Mouse (Mus musculus) heart, embryonic 12.5 days (tissue): ENCODE data around the gene Traf7. TPM values are rescaled to one million over a fixed set of nuclear protein-coding genes. Genes with fewer than 3 reads are reported as not detected.

Source experiments
- ATAC-seq: fragments of 200-750 bp; cut with Nextera tagmentation; 2 replicates; pipeline ENCODE4 v1.8.0; 2017; ENCODE audit warnings: moderate TSS enrichment, moderate library complexity; ENCODE audit not compliant: insufficient number of reproducible peaks, low FRiP score
- H3K27ac ChIP-seq: fragments of 300-500 bp; sonication (generic); 2 replicates; pipeline ENCODE4 v1.5.1; 2016; ENCODE audit warnings: mild to moderate bottlenecking, moderate library complexity; ENCODE audit not compliant: poor library complexity, severe bottlenecking
- H3K27me3 ChIP-seq: fragments of 300-500 bp; sonication (generic); replicated peaks from 2 replicates; pipeline ENCODE4 v1.6.1; 2016; ENCODE audit warnings: mild to moderate bottlenecking, moderate library complexity
- H3K36me3 ChIP-seq: fragments of 300-500 bp; sonication (generic); 2 replicates; pipeline ENCODE4 v1.6.1; 2016; ENCODE audit warnings: mild to moderate bottlenecking, moderate library complexity
- H3K4me1 ChIP-seq: fragments of 300-500 bp; sonication (generic); replicated peaks from 2 replicates; pipeline ENCODE4 v1.6.1; 2016; ENCODE audit warnings: mild to moderate bottlenecking
- H3K4me2 ChIP-seq: fragments of 300-500 bp; sonication (generic); 2 replicates; pipeline ENCODE4 v1.6.1; 2016; ENCODE audit warnings: mild to moderate bottlenecking, moderate library complexity
- H3K4me3 ChIP-seq: fragments of 300-500 bp; sonication (generic); 2 replicates; pipeline ENCODE4 v1.5.1; 2016; ENCODE audit warnings: mild to moderate bottlenecking
- H3K9ac ChIP-seq: fragments of 300-500 bp; sonication (generic); 2 replicates; pipeline ENCODE4 v1.6.1; 2016; ENCODE audit warnings: mild to moderate bottlenecking, moderate library complexity
- H3K9me3 ChIP-seq: fragments of 300-500 bp; sonication (generic); replicated peaks from 2 replicates; pipeline ENCODE4 v1.6.1; 2016; ENCODE audit warnings: mild to moderate bottlenecking, moderate library complexity
- WGBS: fragments of 180-500 bp; shearing (Covaris S2); methylation state at CpG from one replicate; pipeline ENCODE4 v1.1.7; 2016; 5-methylcytosine and 5-hydroxymethylcytosine counted together
- polyA plus RNA-seq: library from polyadenylated mRNA; unstranded; fragments of >200 nt; fragmentation: Nextera tagmentation; extraction: Ambion mirVana; gene quantifications from 2 replicates; pipeline ENCODE4 v1.2.1, GENCODE M21; 2016

Gene Traf7
- polyA plus RNA-seq, 1 experiment from 2014 or later, result 81.4 TPM

- no peak for ATAC-seq
- WGBS, result 81% methylated on average over 2 of the region's 2 CpGs
Measured at GRCm38 (mm10) chr17:24545247-24545646, 17.5 kb upstream of the Traf7 start.

GRCm38 (mm10) chr17:24544613-24545012 lies 16.9 kb upstream of the Traf7 start:
- ATAC-seq, result no peak
- Histone ChIP-seq H3K27me3 (peaks cover 5% of the 10 kb centered on the region; the same call in 1 of the 2 replicates), H3K9ac (peak overlapping the region; percentile 5; the same call in 1 of the 2 replicates), H3K36me3 (no peaks in the 10 kb centered on the region), H3K27ac (no peak overlapping the region), H3K4me3 (peak overlapping the region; percentile 4; the same call in 1 of the 2 replicates), H3K4me1 (peaks cover 8% of the 10 kb centered on the region; the same call in 1 of the 2 replicates), H3K9me3 (no peaks in the 10 kb centered on the region), H3K4me2 (peak overlapping the region; percentile 41)
- WGBS, result 14% methylated on average over 12 of the region's 12 CpGs

More at GRCm38 (mm10) chr17:24545247-24545646, 17.5 kb upstream of the Traf7 start:
- Histone ChIP-seq H3K9me3 (no peaks in the 10 kb centered on the region), H3K4me3 (no peak overlapping the region), H3K4me1 (peaks cover 8% of the 10 kb centered on the region; the same call in 1 of the 2 replicates), H3K4me2 (no peak overlapping the region), H3K27me3 (peaks cover 5% of the 10 kb centered on the region; the same call in 1 of the 2 replicates), H3K27ac (no peak overlapping the region), H3K9ac (no peak overlapping the region), H3K36me3 (no peaks in the 10 kb centered on the region)

GRCm38 (mm10) chr17:24540375-24540774 lies 12.6 kb upstream of the Traf7 start:
- no peaks in the 10 kb centered on the region for H3K9me3 ChIP-seq
- H3K36me3 ChIP-seq, result no peaks in the 10 kb centered on the region
- H3K4me1 ChIP-seq, result no peaks in the 10 kb centered on the region
- peaks cover 5% of the 10 kb centered on the region; the same call in 1 of the 2 replicates for H3K27me3 ChIP-seq
- H3K27ac ChIP-seq, result no peak overlapping the region
- no peak overlapping the region for H3K4me2 ChIP-seq
- 7% methylated on average over 3 of the region's 3 CpGs for WGBS
- H3K9ac ChIP-seq, result no peak overlapping the region
- no peak overlapping the region for H3K4me3 ChIP-seq
- ATAC-seq, result peak; percentile 42; the same call in 1 of the 2 replicates

- Histone ChIP-seq H3K9ac (no peak overlapping the region), H3K27ac (no peak overlapping the region), H3K4me3 (no peak overlapping the region), H3K27me3 (no peaks in the 10 kb centered on the region), H3K36me3 (no peaks in the 10 kb centered on the region), H3K4me1 (no peaks in the 10 kb centered on the region), H3K9me3 (no peaks in the 10 kb centered on the region), H3K4me2 (no peak overlapping the region)
- 61% methylated on average over 8 of the region's 8 CpGs for WGBS
- no peak for ATAC-seq
Measured at GRCm38 (mm10) chr17:24538950-24539349, 11.2 kb upstream of the Traf7 start.

- H3K9ac ChIP-seq, result no peak overlapping the region
Measured at GRCm38 (mm10) chr17:24537536-24537935, 9.8 kb upstream of the Traf7 start.

GRCm38 (mm10) chr17:24535300-24535699 lies 7.6 kb upstream of the Traf7 start:
- H3K4me1 ChIP-seq, result peaks cover 29% of the 10 kb centered on the region
- peaks cover 8% of the 10 kb centered on the region for H3K36me3 ChIP-seq
- no peak overlapping the region for H3K27ac ChIP-seq
- H3K27me3 ChIP-seq, result no peaks in the 10 kb centered on the region
- no peak for ATAC-seq
- WGBS, result 37% methylated on average over 5 of the region's 5 CpGs
- H3K4me2 ChIP-seq, result no peak overlapping the region
- H3K9me3 ChIP-seq, result no peaks in the 10 kb centered on the region
- no peak overlapping the region for H3K9ac ChIP-seq
- no peak overlapping the region for H3K4me3 ChIP-seq

More at GRCm38 (mm10) chr17:24537536-24537935, 9.8 kb upstream of the Traf7 start:
- Histone ChIP-seq H3K4me3 (no peak overlapping the region), H3K36me3 (no peaks in the 10 kb centered on the region), H3K27ac (no peak overlapping the region), H3K9me3 (no peaks in the 10 kb centered on the region), H3K27me3 (no peaks in the 10 kb centered on the region), H3K4me1 (peaks cover 11% of the 10 kb centered on the region), H3K4me2 (no peak overlapping the region)
- ATAC-seq, result no peak
- WGBS, result 53% methylated on average over 3 of the region's 3 CpGs

GRCm38 (mm10) chr17:24534160-24534718 lies 6.5 kb upstream of the Traf7 start, which contains the start of gene Rab26:
TSS of gene Rab26 (minus strand) at chr17:24534210.
- peaks cover 40% of the 10 kb centered on the region for H3K4me1 ChIP-seq

GRCm38 (mm10) chr17:24533099-24533992 lies 5.6 kb upstream of the Traf7 start:
- peak overlapping the region; percentile 44 for H3K4me3 ChIP-seq
- peaks cover 20% of the 10 kb centered on the region for H3K36me3 ChIP-seq
- no peaks in the 10 kb centered on the region for H3K9me3 ChIP-seq
- H3K4me2 ChIP-seq, result peak overlapping the region; percentile 93
- peak; percentile 73 for ATAC-seq
- peak overlapping the region; percentile 66 for H3K9ac ChIP-seq
- peaks cover 46% of the 10 kb centered on the region for H3K4me1 ChIP-seq
- no peak overlapping the region for H3K27ac ChIP-seq
- no peaks in the 10 kb centered on the region for H3K27me3 ChIP-seq
- WGBS, result 7% methylated on average over 53 of the region's 53 CpGs

More at GRCm38 (mm10) chr17:24534160-24534718, 6.5 kb upstream of the Traf7 start, which contains the start of gene Rab26:
- ATAC-seq, result no peak
- Histone ChIP-seq H3K27me3 (no peaks in the 10 kb centered on the region), H3K9ac (peak within 1 kb of the TSS; percentile 66), H3K4me3 (peak within 1 kb of the TSS; percentile 44), H3K27ac (no peak within 1 kb of the TSS), H3K4me2 (peak within 1 kb of the TSS; percentile 93), H3K36me3 (peaks cover 19% of the 10 kb centered on the region), H3K9me3 (no peaks in the 10 kb centered on the region)
- 87% methylated on average over 8 of the region's 8 CpGs for WGBS

GRCm38 (mm10) chr17:24532045-24532444 lies 4.3 kb upstream of the Traf7 start:
- ATAC-seq, result no peak
- no peaks in the 10 kb centered on the region for H3K9me3 ChIP-seq
- 67% methylated on average over 7 of the region's 7 CpGs for WGBS
- H3K27ac ChIP-seq, result no peak overlapping the region
- H3K4me3 ChIP-seq, result no peak overlapping the region
- peaks cover 20% of the 10 kb centered on the region for H3K36me3 ChIP-seq
- H3K27me3 ChIP-seq, result no peaks in the 10 kb centered on the region
- H3K4me2 ChIP-seq, result no peak overlapping the region
- H3K4me1 ChIP-seq, result peaks cover 46% of the 10 kb centered on the region
- 0 out of 2 replicates have a peak overlapping the region, but pooled peaks have one; percentile 27 for H3K9ac ChIP-seq

GRCm38 (mm10) chr17:24531064-24531463 lies 3.3 kb upstream of the Traf7 start:
- H3K27me3 ChIP-seq, result no peaks in the 10 kb centered on the region
- WGBS, result 69% methylated on average over 3 of the region's 3 CpGs
- H3K4me3 ChIP-seq, result no peak overlapping the region
- no peaks in the 10 kb centered on the region for H3K9me3 ChIP-seq
- H3K36me3 ChIP-seq, result peaks cover 20% of the 10 kb centered on the region
- peaks cover 56% of the 10 kb centered on the region for H3K4me1 ChIP-seq
- H3K4me2 ChIP-seq, result no peak overlapping the region
- no peak overlapping the region for H3K27ac ChIP-seq
- ATAC-seq, result no peak
- 0 out of 2 replicates have a peak overlapping the region, but pooled peaks have one; percentile 19 for H3K9ac ChIP-seq
